Mouse (Mus musculus) MN1 (cell line): Measurements from ENCODE around the gene Incenp.
A peak's percentile ranks its signal among the peaks of the same experiment; 100 is the strongest.
"Not testable (repeated sequence)": the region's sequence is repeated elsewhere in the genome, so short reads cannot be mapped to it uniquely, and the experiment has no call there.

Source experiments
- DNase-seq: peaks from one replicate; pipeline ENCODE4 v3.0.0-alpha.2; 2016; ENCODE audit warnings: low spot score

Gene Incenp

GRCm38 (mm10) chr19:9918176-9918861 lies 19.0 kb upstream of the Incenp start:
- no peak for DNase-seq

- DNase-seq, result no peak
These were observed 18.4 kb upstream of the Incenp start for GRCm38 (mm10) chr19:9917727-9918126.

GRCm38 (mm10) chr19:9915935-9916334 lies 16.6 kb upstream of the Incenp start:
- peak; percentile 73 for DNase-seq

- DNase-seq, result no peak
These were observed 15.0 kb upstream of the Incenp start for GRCm38 (mm10) chr19:9914346-9914745.

- DNase-seq, result no peak
These were observed 14.4 kb upstream of the Incenp start for GRCm38 (mm10) chr19:9913784-9914183.

- peak; percentile 11 for DNase-seq
These were observed 12.0 kb upstream of the Incenp start for GRCm38 (mm10) chr19:9911314-9911754.

- DNase-seq, result no peak
These were observed 10.0 kb upstream of the Incenp start for GRCm38 (mm10) chr19:9909351-9909750.

GRCm38 (mm10) chr19:9900696-9901095 lies 1.3 kb upstream of the Incenp start:
- not testable (repeated sequence) for DNase-seq

- DNase-seq, result no peak
These were observed 412 bp upstream of the Incenp start for GRCm38 (mm10) chr19:9899780-9900146.

GRCm38 (mm10) chr19:9898339-9899066 lies 848 bp downstream of the Incenp start:
- peak; percentile 25 for DNase-seq

GRCm38 (mm10) chr19:9896067-9896466 lies 3.3 kb downstream of the Incenp start:
- no peak for DNase-seq

GRCm38 (mm10) chr19:9886771-9887170 lies 12.6 kb downstream of the Incenp start:
- DNase-seq, result no peak

GRCm38 (mm10) chr19:9886348-9886747 lies 13.0 kb downstream of the Incenp start:
- DNase-seq, result no peak

- no peak for DNase-seq
These were observed 21.0 kb downstream of the Incenp start for GRCm38 (mm10) chr19:9878186-9878835.

GRCm38 (mm10) chr19:9865466-9865865 lies 33.9 kb downstream of the Incenp start:
- no peak for DNase-seq

GRCm38 (mm10) chr19:9864856-9865255 lies 34.5 kb downstream of the Incenp start:
- DNase-seq, result no peak

GRCm38 (mm10) chr19:9860821-9861220 lies 38.5 kb downstream of the Incenp start:
- not testable (repeated sequence) for DNase-seq

- DNase-seq, result not testable (repeated sequence)
These were observed 49.8 kb downstream of the Incenp start for GRCm38 (mm10) chr19:9849368-9850075.

GRCm38 (mm10) chr19:9847262-9847661 lies 52.1 kb downstream of the Incenp start, which contains the start of gene Scgb2a2:
TSS of gene Scgb2a2 (plus strand) at chr19:9847562.
- no peak for DNase-seq

- DNase-seq, result no peak
These were observed 62.0 kb downstream of the Incenp start for GRCm38 (mm10) chr19:9837341-9837715.

GRCm38 (mm10) chr19:9836581-9837340 lies 62.6 kb downstream of the Incenp start:
- DNase-seq, result not testable (repeated sequence)
